24 mouse cellular contexts compared by ENCODE assay signal in the genomic region with DNA sequence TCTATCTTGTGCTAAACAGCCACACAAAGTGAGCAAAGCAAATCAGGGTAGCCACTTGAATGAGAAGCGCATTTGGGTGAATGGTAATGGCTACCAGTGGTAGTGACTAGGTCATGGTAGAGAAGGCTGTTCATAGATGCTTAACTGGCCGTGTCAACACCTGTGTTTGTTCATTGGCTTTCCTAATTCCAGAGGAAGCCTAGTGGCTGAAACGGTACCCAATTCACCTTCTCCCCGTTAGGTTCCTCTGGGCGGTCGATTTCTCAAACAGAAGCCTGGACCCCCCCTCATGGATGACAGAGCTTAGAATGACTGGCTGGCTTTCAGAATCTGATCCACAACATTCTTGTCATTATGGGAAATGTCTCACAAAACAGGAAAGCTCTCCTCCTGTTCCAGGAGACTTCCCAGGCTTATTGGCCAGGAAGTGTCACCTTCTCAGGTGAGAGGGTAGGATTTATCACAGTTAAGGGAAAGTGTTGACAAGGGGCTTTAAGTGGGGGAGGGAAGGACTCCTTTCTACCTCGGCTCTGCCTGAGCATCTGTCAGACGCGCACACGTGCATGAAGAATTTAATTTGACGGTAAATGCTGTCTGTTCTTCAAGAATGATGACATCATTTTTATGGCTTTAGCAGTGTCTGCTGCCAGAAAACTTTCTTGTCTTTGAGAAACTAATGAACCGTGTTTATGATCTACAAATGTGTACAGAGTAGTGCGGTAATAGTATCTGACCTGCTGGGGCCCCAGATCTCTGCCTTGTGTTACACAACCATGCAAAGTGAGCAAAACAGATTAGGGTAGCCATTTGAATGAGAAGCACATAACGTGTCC.
DNase-seq lines count a peak whose midpoint lies in the region; ATAC-seq and TF ChIP-seq lines count a peak whose summit lies in the region.
"Had no signal": no experiment of that assay in that cellular context is flagged by ENCODE, and none has a peak within 500 bp of the region (broad histone marks: within the 10 kb centered on the region; RNA-seq: fewer than 3 reads in every experiment).

No protein-coding gene starts in this region.

- no peak for TF ChIP-seq EP300 in heart, adult 2 months (IDR thresholded peaks at IDR 0.05; ENCODE audit: insufficient read depth, low read depth, low read length)

- TF ChIP-seq POLR2A in kidney, adult 2 months (IDR thresholded peaks at IDR 0.05; ENCODE audit: low read depth, low read length) = no peak
- no peak for TF ChIP-seq POLR2A in heart, adult 2 months (IDR thresholded peaks at IDR 0.05; ENCODE audit: insufficient read depth, low read depth, low read length)

- 65% methylated on average over 14 of the region's 14 CpGs for WGBS in forebrain, embryonic 13.5 days
- 79% methylated on average over 14 of the region's 14 CpGs for WGBS in forebrain, embryonic 12.5 days
- 35% methylated on average over 14 of the region's 14 CpGs for whole genome bisulfite sequencing in kidney, embryonic 14.5 days
- WGBS in kidney, adult 2 months = 36% methylated on average over 14 of the region's 14 CpGs
- 45% methylated on average over 14 of the region's 14 CpGs for whole genome bisulfite sequencing in intestine, postnatal 0 days
- WGBS in heart, adult 2 months = 71% methylated on average over 14 of the region's 14 CpGs

- no peak overlapping the region for H3K9ac ChIP-seq in forebrain, embryonic 13.5 days
- H3K9ac ChIP-seq in forebrain, embryonic 12.5 days = no peak overlapping the region
- H3K9ac ChIP-seq in kidney, embryonic 14.5 days (ENCODE audit: low read depth, low read length) = no peak overlapping the region
- H3K9ac ChIP-seq in intestine, postnatal 0 days (ENCODE audit: low read depth, low read length) = no peak overlapping the region
- no peak overlapping the region for H3K9ac ChIP-seq in heart, adult 2 months (ENCODE audit: low read depth, low read length)
- H3K9ac ChIP-seq: embryonic facial prominence, embryonic 15.5 days; heart, embryonic 12.5 days; liver, embryonic 13.5 days; lung, embryonic 14.5 days had no signal

- H3K4me3 ChIP-seq in forebrain, embryonic 13.5 days = no peak overlapping the region
- H3K4me3 ChIP-seq in forebrain, embryonic 12.5 days (replicated peaks) = no peak overlapping the region
- H3K4me3 ChIP-seq in kidney, embryonic 14.5 days (ENCODE audit: low read length) = no peak overlapping the region
- H3K4me3 ChIP-seq in kidney, adult 2 months (ENCODE audit: insufficient read depth, low read depth, low read length) = no peak overlapping the region
- H3K4me3 ChIP-seq in intestine, postnatal 0 days (ENCODE audit: low read depth, low read length) = no peak overlapping the region
- H3K4me3 ChIP-seq in heart, adult 2 months = no peak overlapping the region
- H3K4me3 ChIP-seq: embryonic facial prominence, embryonic 15.5 days; heart, embryonic 12.5 days; liver, embryonic 13.5 days; midbrain, embryonic 10.5 days had no signal

- in situ Hi-C loops in Patski (cut with MboI; ENCODE audit: low pct_unique_long_range_greater_than_20kb) = loop anchor here (5.0 kb wide), 1 partner anchor 786 kb away; no protein-coding TSS in a partner anchor

- DNase-seq in kidney, adult 2 months = no peak
- no peak for DNase-seq in Patski (ENCODE audit: low read depth, low spot score)
- DNase-seq in heart, adult 2 months = no peak
- no peak for DNase-seq in T-cell, adult 2 months (ENCODE audit: low spot score)
- DNase-seq: adrenal gland, postnatal 14 days; cerebellum, adult 11 months; gastrocnemius, postnatal 36 days; heart, postnatal 14 days; kidney, postnatal 25 days; left cerebral cortex, postnatal 4 days; liver, embryonic 13.5 days; lung, embryonic 14.5 days; right cerebral cortex, postnatal 14 days; spleen, adult 18-20 months; thymus, postnatal 25 days had no signal

- 0 out of 2 replicates have a peak, but pooled peaks have one; percentile 51 for ATAC-seq in forebrain, embryonic 13.5 days
- no peak for ATAC-seq in forebrain, embryonic 12.5 days (ENCODE audit: low FRiP score)
- peak; percentile 68 for ATAC-seq in kidney, embryonic 14.5 days (ENCODE audit: low FRiP score, low TSS enrichment)
- peak; percentile 82 for ATAC-seq in Patski
- ATAC-seq in intestine, postnatal 0 days = peak; percentile 75
- ATAC-seq: CD4-positive, CD25-positive, alpha-beta regulatory T cell, adult 4 months had no signal

- H3K27me3 ChIP-seq in forebrain, embryonic 13.5 days = no peaks in the 10 kb centered on the region
- H3K27me3 ChIP-seq in forebrain, embryonic 12.5 days = no peaks in the 10 kb centered on the region
- no peaks in the 10 kb centered on the region for H3K27me3 ChIP-seq in kidney, embryonic 14.5 days (ENCODE audit: control insufficient read depth, insufficient read depth, low read length)
- no peaks in the 10 kb centered on the region for H3K27me3 ChIP-seq in kidney, adult 2 months (replicated peaks; ENCODE audit: control insufficient read depth, insufficient read depth, low read length)
- no peaks in the 10 kb centered on the region for H3K27me3 ChIP-seq in Patski
- H3K27me3 ChIP-seq in intestine, postnatal 0 days (replicated peaks; ENCODE audit: control insufficient read depth, insufficient read depth, low read length) = no peaks in the 10 kb centered on the region
- no peaks in the 10 kb centered on the region for H3K27me3 ChIP-seq in heart, adult 2 months (ENCODE audit: control insufficient read depth, insufficient read depth, low read length)
- H3K27me3 ChIP-seq: embryonic facial prominence, embryonic 15.5 days; heart, embryonic 12.5 days; liver, embryonic 13.5 days had no signal

- intact Hi-C loops in heart, adult 2 months (cut with DNase I) = loop anchor here (10.0 kb wide), 1 partner anchor 229 kb away; no protein-coding TSS in a partner anchor

- peaks cover 7% of the 10 kb centered on the region; the same call in 1 of the 2 replicates for H3K4me1 ChIP-seq in forebrain, embryonic 13.5 days
- H3K4me1 ChIP-seq in forebrain, embryonic 12.5 days = peaks cover 4% of the 10 kb centered on the region
- no peaks in the 10 kb centered on the region for H3K4me1 ChIP-seq in kidney, embryonic 14.5 days (ENCODE audit: control insufficient read depth, insufficient read depth, low read length)
- H3K4me1 ChIP-seq in kidney, adult 2 months (ENCODE audit: control insufficient read depth, insufficient read depth, low read length) = no peaks in the 10 kb centered on the region
- no peaks in the 10 kb centered on the region for H3K4me1 ChIP-seq in intestine, postnatal 0 days (replicated peaks; ENCODE audit: control insufficient read depth, insufficient read depth, low read length)
- peaks cover 2% of the 10 kb centered on the region for H3K4me1 ChIP-seq in heart, adult 2 months (ENCODE audit: control insufficient read depth, insufficient read depth, low read length)
- H3K4me1 ChIP-seq: embryonic facial prominence, embryonic 15.5 days; liver, embryonic 13.5 days had no signal

- no peak overlapping the region for H3K27ac ChIP-seq in forebrain, embryonic 13.5 days
- H3K27ac ChIP-seq in forebrain, embryonic 12.5 days = no peak overlapping the region
- no peak overlapping the region for H3K27ac ChIP-seq in kidney, embryonic 14.5 days (ENCODE audit: low read depth, low read length)
- H3K27ac ChIP-seq in kidney, adult 2 months (ENCODE audit: insufficient read depth, low read depth, low read length) = no peak overlapping the region
- no peak overlapping the region for H3K27ac ChIP-seq in intestine, postnatal 0 days (ENCODE audit: low read depth, low read length)
- H3K27ac ChIP-seq in heart, adult 2 months = no peak overlapping the region
- H3K27ac ChIP-seq: embryonic facial prominence, embryonic 15.5 days; liver, embryonic 13.5 days; macrophage; midbrain, embryonic 10.5 days had no signal

- CTCF ChIA-PET in Patski (lab: Charles Lee) = interaction anchor here (1.3 kb wide), 1 partner anchor 19 kb away, joined by 3 read pairs; no protein-coding TSS in a partner anchor

- H3K36me3 ChIP-seq in forebrain, embryonic 13.5 days (ENCODE audit: poor library complexity, severe bottlenecking) = no peaks in the 10 kb centered on the region
- H3K36me3 ChIP-seq in forebrain, embryonic 12.5 days (replicated peaks) = no peaks in the 10 kb centered on the region
- no peaks in the 10 kb centered on the region for H3K36me3 ChIP-seq in kidney, embryonic 14.5 days (ENCODE audit: control insufficient read depth, insufficient read depth, low read length)
- no peaks in the 10 kb centered on the region for H3K36me3 ChIP-seq in kidney, adult 2 months (ENCODE audit: control insufficient read depth, insufficient read depth, low read length)
- H3K36me3 ChIP-seq in intestine, postnatal 0 days (ENCODE audit: control insufficient read depth, insufficient read depth) = no peaks in the 10 kb centered on the region
- no peaks in the 10 kb centered on the region for H3K36me3 ChIP-seq in heart, adult 2 months (ENCODE audit: control insufficient read depth, insufficient read depth, low read length)
- H3K36me3 ChIP-seq: embryonic facial prominence, embryonic 15.5 days; heart, embryonic 12.5 days; liver, embryonic 13.5 days; midbrain, embryonic 10.5 days had no signal

- no peaks in the 10 kb centered on the region for H3K79me2 ChIP-seq in heart, adult 2 months (replicated peaks; ENCODE audit: control insufficient read depth, insufficient read depth, low read length)

- no peak for TF ChIP-seq CTCF in kidney, adult 2 months (conservative IDR thresholded peaks at IDR 0.05; ENCODE audit: insufficient read depth, insufficient read length, low read depth, low read length)
- TF ChIP-seq CTCF in Patski (IDR thresholded peaks at IDR 0.05) = no peak
- TF ChIP-seq CTCF in intestine, postnatal 0 days (IDR thresholded peaks at IDR 0.05; ENCODE audit: low read depth) = no peak
- no peak for TF ChIP-seq CTCF in heart, adult 2 months (IDR thresholded peaks at IDR 0.05)

- peaks cover 4% of the 10 kb centered on the region; the same call in 1 of the 2 replicates for H3K9me3 ChIP-seq in forebrain, embryonic 13.5 days (replicated peaks)
- H3K9me3 ChIP-seq in forebrain, embryonic 12.5 days = no peaks in the 10 kb centered on the region
- H3K9me3 ChIP-seq in kidney, embryonic 14.5 days (ENCODE audit: control insufficient read depth, low read length) = no peaks in the 10 kb centered on the region
- no peaks in the 10 kb centered on the region for H3K9me3 ChIP-seq in intestine, postnatal 0 days (ENCODE audit: control insufficient read depth)
- H3K9me3 ChIP-seq: embryonic facial prominence, embryonic 15.5 days; liver, embryonic 13.5 days; midbrain, embryonic 10.5 days had no signal

- POLR2A ChIA-PET in Patski (lab: Charles Lee) = no interaction called here

- no peak overlapping the region for H3K4me2 ChIP-seq in forebrain, embryonic 13.5 days
- H3K4me2 ChIP-seq in forebrain, embryonic 12.5 days = no peak overlapping the region
- no peak overlapping the region; the same call in 1 of the 2 replicates for H3K4me2 ChIP-seq in kidney, embryonic 14.5 days (replicated peaks; ENCODE audit: low read depth, low read length)
- H3K4me2 ChIP-seq in intestine, postnatal 0 days (replicated peaks; ENCODE audit: low read depth) = no peak overlapping the region
- H3K4me2 ChIP-seq: embryonic facial prominence, embryonic 15.5 days; heart, embryonic 12.5 days; liver, embryonic 13.5 days; lung, embryonic 14.5 days had no signal
